In genomic region chr17:8423283-8423682, GRCm38 (mm10) we compare ENCODE assay signal across 7 mouse cellular contexts. TPM values are rescaled to one million over a fixed set of nuclear protein-coding genes. Genes with fewer than 3 reads are reported as not detected.
A peak's percentile ranks its signal among the peaks of the same experiment; 100 is the strongest.
DNase-seq lines count a peak whose midpoint lies in the region; ATAC-seq and TF ChIP-seq lines count a peak whose summit lies in the region.

No protein-coding gene starts in this region.

- no peak overlapping the region for H3K27ac ChIP-seq in kidney, adult 2 months (ENCODE audit: insufficient read depth, low read depth, low read length)
- no peak overlapping the region for H3K27ac ChIP-seq in kidney, embryonic 14.5 days (ENCODE audit: low read depth, low read length)

- H3K4me2 ChIP-seq in kidney, embryonic 14.5 days (replicated peaks; ENCODE audit: low read depth, low read length): no peak overlapping the region

- H3K4me1 ChIP-seq in kidney, adult 2 months (ENCODE audit: control insufficient read depth, insufficient read depth, low read length): no peaks in the 10 kb centered on the region
- no peaks in the 10 kb centered on the region for H3K4me1 ChIP-seq in kidney, embryonic 14.5 days (ENCODE audit: control insufficient read depth, insufficient read depth, low read length)

- H3K36me3 ChIP-seq in kidney, adult 2 months (ENCODE audit: control insufficient read depth, insufficient read depth, low read length): no peaks in the 10 kb centered on the region
- H3K36me3 ChIP-seq in kidney, embryonic 14.5 days (ENCODE audit: control insufficient read depth, insufficient read depth, low read length): no peaks in the 10 kb centered on the region

- DNase-seq in kidney, adult 2 months: peak; percentile 37
- peak; percentile 52 for DNase-seq in A20 (ENCODE audit: low read depth, low spot score)
- DNase-seq in CD8-positive naive resting alpha-beta T cell, adult 2 months (ENCODE audit: low read depth in 2 of 2, low spot score in 2 of 2): peak; percentile 7 to 24
- DNase-seq in embryo, embryonic 10.5 days (ENCODE audit: low spot score): peak; percentile 59
- peak; percentile 64 for DNase-seq in retina, postnatal 1 day
- no peak for DNase-seq in Muller cell, postnatal 12 days (ENCODE audit: inconsistent ontology term)

- no peak for ATAC-seq in kidney, embryonic 14.5 days (ENCODE audit: low FRiP score, low TSS enrichment)

- no peak for TF ChIP-seq POLR2A in kidney, adult 2 months (IDR thresholded peaks at IDR 0.05; ENCODE audit: low read depth, low read length)

- no peak overlapping the region for H3K4me3 ChIP-seq in kidney, adult 2 months (ENCODE audit: insufficient read depth, low read depth, low read length)
- H3K4me3 ChIP-seq in kidney, embryonic 14.5 days (ENCODE audit: low read length): no peak overlapping the region

- 59% methylated on average over 2 of the region's 2 CpGs for WGBS in kidney, adult 2 months
- WGBS in kidney, embryonic 14.5 days: 66% methylated on average over 2 of the region's 2 CpGs

- no peaks in the 10 kb centered on the region for H3K27me3 ChIP-seq in kidney, adult 2 months (replicated peaks; ENCODE audit: control insufficient read depth, insufficient read depth, low read length)
- H3K27me3 ChIP-seq in kidney, embryonic 14.5 days (ENCODE audit: control insufficient read depth, insufficient read depth, low read length): peaks cover 8% of the 10 kb centered on the region

- H3K9me3 ChIP-seq in kidney, embryonic 14.5 days (ENCODE audit: control insufficient read depth, low read length): no peaks in the 10 kb centered on the region

- H3K9ac ChIP-seq in kidney, embryonic 14.5 days (ENCODE audit: low read depth, low read length): no peak overlapping the region

- peak; percentile 60 for TF ChIP-seq CTCF in kidney, adult 2 months (conservative IDR thresholded peaks at IDR 0.05; ENCODE audit: insufficient read depth, insufficient read length, low read depth, low read length)

RNA-seq across cellular contexts. Expression of gene T, which starts 10.9 kb away (rescaled TPM):
- not detected in 2 replicates for polyA plus RNA-seq in kidney, adult 2 months (2012; rRNA removed)
- polyA plus RNA-seq in kidney, embryonic 14.5 days (2014; fragmentation: Nextera tagmentation; extraction: Ambion mirVana): 0.31 and 0.33 TPM in 2 replicates
